Mouse (Mus musculus) embryo, embryonic 10.5 days (tissue): ENCODE data around the gene Cdk5r2.

Experiments
- DNase-seq: peaks from one replicate; pipeline ENCODE4 v3.0.0-alpha.2; 2015; ENCODE audit warnings: low spot score

Gene Cdk5r2

GRCm38 (mm10) chr1:74892351-74893133 is 37.8 kb downstream of the Cdk5r2 start:
- no peak for DNase-seq

DNA sequence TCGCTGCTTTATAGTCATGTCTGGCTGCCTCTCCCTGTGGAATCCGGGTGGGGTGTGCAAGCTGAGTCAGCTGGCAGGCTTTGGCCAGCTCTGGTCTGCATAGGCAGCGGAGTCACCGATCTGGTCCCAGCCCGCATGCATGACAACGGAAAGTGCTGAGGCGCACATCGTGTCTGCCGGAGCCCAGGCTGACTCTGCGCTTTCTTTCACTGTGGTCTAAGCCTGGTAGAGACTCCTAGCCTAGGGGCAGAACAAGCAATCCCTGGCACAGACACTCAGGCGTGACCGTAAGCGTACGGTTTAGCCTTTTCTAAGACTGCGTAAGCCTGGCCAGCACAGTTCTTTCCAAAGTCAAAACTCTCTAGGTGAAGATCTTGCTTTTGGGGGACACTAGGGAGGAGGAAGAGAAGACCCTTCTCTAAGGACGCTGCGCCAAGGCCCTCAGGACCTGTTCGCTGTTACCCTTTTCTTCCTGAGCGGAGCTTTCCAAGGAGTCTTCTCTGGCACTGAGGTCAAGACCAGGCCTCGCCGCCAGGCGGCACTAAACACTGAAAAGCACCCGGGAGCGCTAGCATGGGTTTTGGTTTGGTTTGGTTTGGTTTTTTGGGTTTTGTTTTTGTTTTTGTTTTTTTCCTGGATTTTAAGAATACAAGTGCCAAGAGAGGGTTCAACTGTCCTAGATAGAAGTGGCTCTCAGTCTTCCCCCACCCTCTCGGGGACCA is 38.6 kb downstream of the Cdk5r2 start, which contains the start of gene Cryba2:
Gene Cryba2 (minus strand): TSS at position 10 of the 722 bp plus-strand sequence.
- peak; percentile 83 for DNase-seq

DNA sequence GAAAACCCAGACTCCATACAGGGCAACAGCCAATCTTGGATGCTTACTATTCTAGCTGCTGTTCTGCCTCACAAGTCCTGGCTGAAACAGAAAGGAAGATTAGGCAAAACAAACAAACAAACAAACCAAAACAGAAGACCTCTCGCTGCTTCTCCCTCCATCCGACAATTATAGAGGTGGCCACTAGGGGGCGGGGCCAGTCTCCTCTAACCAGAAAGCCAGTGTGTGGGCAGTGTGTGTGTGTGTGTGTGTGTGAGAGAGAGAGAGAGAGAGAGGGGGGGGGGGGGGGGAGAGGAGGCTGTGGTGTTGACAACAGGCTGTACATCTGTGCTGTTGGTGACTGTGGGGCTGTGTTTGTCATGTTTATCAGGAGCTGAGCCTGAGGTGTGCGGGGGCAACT is 40.2 kb downstream of the Cdk5r2 start:
- peak; percentile 80 for DNase-seq

- DNase-seq, result no peak
These were observed 43.2 kb downstream of the Cdk5r2 start for GRCm38 (mm10) chr1:74897976-74898375.

DNA sequence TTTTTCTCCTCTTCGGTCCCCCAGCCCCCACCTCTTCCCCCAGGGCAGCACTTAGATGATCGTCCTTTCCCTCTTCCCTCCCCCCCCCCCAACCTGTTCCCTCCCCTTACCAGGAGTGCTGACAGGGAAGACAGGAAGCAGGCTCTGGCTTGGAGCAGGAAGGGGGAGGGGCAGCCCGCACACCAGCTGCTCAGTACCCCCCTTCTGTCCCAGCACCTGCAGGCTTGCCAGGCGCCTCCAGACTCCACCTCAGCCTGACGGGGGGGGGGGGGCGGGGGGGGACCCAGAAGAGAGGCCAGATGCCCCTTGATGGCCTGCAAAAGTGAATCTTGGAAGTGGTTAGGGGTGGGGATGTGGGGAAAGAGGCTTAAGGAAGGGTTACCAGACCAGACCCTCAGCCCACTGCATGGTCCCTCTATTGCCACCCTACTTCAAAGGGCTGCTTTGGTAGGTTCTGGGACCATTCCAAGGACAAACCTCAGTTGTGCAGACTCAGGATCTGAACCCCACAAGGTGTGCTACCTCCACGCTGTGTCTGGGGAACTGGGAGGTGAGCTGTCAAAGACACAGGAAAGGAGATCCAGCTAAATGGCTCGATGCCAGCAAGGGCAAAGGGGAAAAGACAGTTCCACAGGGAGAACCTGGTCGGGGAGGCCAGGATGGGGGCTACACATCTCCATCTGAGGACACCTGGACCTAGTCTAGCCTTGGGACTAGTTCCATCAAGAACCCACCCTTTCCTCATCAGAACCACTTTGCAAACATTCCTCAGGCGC is 44.1 kb downstream of the Cdk5r2 start:
- no peak for DNase-seq

DNA sequence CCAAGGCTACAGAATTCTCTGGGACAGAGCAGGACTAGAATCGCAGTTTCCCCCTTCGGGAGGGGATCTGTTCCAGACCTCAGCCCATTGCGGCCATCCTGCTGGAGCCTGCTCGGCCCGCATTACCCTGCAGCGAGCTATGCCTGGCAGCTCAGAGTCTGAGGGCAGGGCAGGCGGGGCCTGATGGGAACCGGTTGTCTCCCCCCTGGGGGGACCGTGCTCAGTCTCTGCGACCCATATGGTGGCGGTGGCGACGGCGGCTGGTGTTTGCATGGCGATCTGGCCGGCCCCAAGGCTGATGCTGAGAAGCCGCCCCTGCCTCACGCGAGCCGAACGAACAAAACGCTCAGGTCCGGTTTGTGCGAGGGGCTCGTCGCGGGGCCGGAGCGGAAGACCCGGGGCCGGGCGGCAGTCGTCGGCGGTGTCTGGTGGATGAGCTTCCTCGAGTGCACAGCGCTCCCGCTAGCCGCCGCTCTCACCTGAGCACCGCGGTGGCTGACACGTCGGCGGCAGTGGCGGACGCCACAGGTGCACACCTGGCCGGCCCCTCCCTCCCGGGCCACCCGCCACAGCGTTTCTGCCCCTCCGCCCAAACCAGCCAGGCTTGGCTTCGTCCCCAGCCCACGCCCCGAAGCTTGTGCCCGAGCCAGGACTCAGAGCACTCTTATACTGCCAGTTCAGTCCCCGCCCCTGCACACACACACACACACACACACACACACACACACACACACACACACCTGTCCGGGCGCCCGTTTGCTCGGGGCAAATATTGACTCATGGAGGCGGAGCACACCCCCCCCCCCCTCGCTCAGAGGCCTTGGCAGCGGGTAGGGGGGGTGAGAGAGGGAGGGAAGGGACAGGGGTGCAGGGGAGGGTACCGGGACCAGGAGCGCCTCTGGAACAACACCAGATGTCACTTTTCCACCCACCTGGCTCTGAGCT is 45.9 kb downstream of the Cdk5r2 start:
- no peak for DNase-seq

GRCm38 (mm10) chr1:74901686-74902085 is 47.0 kb downstream of the Cdk5r2 start:
- DNase-seq, result peak; percentile 74

- DNase-seq, result no peak
These were observed 47.5 kb downstream of the Cdk5r2 start for GRCm38 (mm10) chr1:74902191-74902590.
